Mouse (Mus musculus) urinary bladder, adult 2 months (tissue): ENCODE results near the gene Elp1. TPM values are rescaled to one million over a fixed set of nuclear protein-coding genes. Genes with fewer than 3 reads are reported as not detected.

ENCODE experiments used
- DNase-seq: peaks from one replicate; pipeline ENCODE4 v3.0.0; 2022; ENCODE audit warnings: low spot score
- polyA plus RNA-seq: library from polyadenylated mRNA; depleted of rRNA; stranded (reverse); fragments of >200 nt; gene quantifications from 2 replicates; pipeline ENCODE4 v1.2.3, GENCODE M21; 2012

Elp1 gene
- polyA plus RNA-seq, 1 experiment, result 23.4 TPM

DNA sequence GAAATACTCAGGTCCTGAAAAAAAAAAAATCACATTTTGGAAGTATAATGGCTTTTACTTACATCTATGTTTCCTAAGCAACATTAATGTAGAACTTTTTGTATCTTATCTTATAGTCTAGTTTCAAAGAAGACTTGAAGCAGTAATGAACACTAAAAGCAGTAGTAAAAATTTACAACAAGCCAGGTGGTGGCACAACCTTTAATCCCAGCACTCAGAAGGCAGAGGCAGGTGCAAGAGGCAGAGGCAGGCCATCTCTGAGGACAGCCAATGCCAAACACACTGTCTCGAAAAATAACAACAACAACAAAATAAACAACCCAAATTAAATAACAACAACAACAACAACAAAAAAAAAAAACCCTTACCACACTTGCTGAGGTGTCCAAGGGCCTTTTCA, 31.1 kb downstream of the Elp1 start:
- no peak for DNase-seq

GRCm38 (mm10) chr4:56768913-56769312, 33.2 kb downstream of the Elp1 start:
- no peak for DNase-seq

DNA sequence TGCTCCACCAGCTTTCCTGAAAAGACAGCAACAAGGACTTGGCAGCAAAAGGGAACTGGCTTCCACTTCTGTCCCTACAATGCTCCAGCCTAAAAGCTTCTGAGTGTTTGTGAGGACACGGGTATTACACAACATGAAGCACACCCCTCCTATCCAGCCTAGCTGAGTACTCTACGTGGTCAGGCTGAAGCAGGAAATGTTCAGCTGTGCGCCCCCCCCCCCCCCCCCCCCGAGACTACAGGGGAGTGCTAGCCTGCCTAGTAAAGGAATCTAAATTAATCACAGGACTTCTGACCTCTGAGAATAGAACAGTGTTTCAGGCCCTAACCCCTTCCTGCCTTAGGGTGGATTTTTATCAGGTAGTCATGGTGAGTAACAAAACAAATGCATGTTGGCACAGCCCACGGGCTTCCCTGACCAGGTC, 34.3 kb downstream of the Elp1 start:
- DNase-seq, result no peak

- DNase-seq, result no peak
These were observed 44.4 kb downstream of the Elp1 start for GRCm38 (mm10) chr4:56757693-56758092.

- no peak for DNase-seq
These were observed 45.0 kb downstream of the Elp1 start for GRCm38 (mm10) chr4:56756966-56757600.

GRCm38 (mm10) chr4:56756021-56756420, 46.1 kb downstream of the Elp1 start:
- no peak for DNase-seq

DNA sequence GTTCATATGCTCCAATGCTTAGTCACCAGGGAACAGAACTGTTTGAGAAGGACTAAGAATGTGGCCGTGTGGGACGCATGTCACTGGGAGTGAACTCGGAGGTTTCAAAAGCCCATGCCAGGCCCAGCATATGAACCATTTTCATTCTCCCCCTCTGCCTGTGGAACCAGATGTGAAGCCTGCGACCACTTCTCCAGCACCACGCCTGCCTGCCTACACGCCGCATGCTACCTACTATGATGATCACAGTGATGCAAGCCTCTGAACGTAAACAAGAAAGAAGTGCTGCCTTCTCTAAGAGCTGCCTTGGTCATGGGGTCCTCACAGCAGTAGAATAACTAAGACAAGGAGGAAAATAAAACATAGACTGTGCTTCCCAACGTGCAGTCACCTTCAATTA, 54.7 kb downstream of the Elp1 start:
- no peak for DNase-seq

DNA sequence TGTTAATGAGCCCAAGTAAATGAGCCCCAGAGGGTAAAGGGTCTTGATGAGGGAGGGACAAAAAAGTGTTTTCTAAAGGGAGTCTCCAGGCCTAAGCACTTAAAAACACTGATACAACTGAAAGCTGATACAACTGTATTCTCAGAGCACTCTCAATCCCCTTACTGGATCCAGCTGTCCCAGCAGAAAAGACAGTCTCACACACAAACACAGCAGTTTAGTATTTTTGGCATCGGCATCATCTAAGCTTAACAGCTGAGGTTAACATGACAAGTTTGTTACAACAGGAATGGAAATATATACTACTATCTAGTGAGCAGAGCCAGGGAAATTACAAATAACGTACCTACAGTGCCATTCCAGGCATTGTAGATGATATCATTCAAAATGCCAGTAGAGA, 55.8 kb downstream of the Elp1 start:
- no peak for DNase-seq

DNA sequence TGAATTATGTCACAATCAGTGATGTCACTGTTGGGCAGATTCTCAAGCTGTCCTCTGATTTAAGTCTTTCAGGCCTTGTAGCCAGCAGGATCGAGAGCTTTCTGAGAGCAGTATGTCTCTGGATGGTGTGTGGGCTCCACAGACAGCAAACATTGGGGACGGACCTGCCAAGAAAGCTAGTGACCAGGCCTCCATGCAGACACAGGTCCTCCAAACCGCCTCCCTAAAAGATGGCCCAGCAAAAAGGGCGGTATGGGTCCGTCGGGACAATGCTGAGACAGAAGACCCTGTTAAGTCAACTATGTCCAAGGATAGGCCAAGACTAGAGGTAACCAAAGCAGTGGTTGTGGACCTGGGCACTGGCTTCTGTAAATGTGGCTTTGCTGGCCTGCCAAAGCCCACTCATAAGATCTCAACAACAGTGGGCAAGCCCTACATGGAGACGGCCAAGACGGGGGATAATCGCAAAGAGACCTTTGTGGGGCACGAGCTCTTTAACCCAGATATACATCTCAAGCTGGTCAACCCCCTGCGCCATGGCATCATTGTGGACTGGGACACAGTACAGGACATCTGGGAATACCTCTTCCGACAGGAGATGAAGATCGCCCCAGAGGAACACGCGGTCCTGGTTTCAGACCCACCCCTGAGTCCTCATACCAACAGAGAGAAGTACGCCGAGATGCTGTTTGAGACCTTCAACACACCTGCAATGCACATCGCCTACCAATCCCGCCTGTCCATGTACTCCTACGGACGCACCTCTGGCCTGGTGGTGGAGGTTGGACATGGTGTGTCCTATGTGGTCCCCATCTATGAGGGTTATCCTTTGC, 58.6 kb downstream of the Elp1 start, which contains the start of gene Actl7a:
Actl7a (plus strand) TSS at position 51 of the 833 bp plus-strand sequence.
- DNase-seq, result no peak

- no peak for DNase-seq
These were observed 59.4 kb downstream of the Elp1 start for GRCm38 (mm10) chr4:56742698-56743097.

DNA sequence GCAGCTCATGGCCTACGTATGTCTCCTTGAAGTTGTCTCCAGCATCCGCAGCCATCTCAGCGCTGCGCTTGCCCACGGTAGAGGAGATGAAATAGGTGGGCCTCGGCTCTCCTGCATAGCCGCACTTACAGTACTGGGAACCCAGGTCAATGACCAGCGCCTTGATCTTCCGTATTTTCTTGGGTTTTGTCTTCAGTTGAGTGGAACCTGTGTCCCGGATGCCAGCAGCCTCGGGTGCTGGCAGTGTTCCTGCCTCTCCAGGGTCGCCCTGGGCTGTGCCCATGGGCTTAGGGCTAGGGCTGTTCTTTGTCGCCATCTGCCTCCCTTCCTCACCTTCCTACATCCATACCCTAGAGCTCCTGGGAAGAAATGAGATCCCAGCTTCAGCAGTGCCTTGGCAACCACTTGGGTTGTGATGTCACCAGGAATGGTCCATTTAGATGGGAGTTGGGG, 61.1 kb downstream of the Elp1 start, which contains the start of gene Actl7b:
Actl7b (minus strand) TSS at position 403 of the 453 bp plus-strand sequence.
- DNase-seq, result no peak

GRCm38 (mm10) chr4:56740611-56741010, 61.5 kb downstream of the Elp1 start:
- DNase-seq, result no peak

GRCm38 (mm10) chr4:56740020-56740485, 62.1 kb downstream of the Elp1 start, which contains the start of gene Gm26657:
Gene Gm26657, plus strand, starts transcription at chr4:56740070.
- no peak for DNase-seq

- no peak for DNase-seq
These were observed 76.3 kb downstream of the Elp1 start for GRCm38 (mm10) chr4:56725839-56726238.

DNA sequence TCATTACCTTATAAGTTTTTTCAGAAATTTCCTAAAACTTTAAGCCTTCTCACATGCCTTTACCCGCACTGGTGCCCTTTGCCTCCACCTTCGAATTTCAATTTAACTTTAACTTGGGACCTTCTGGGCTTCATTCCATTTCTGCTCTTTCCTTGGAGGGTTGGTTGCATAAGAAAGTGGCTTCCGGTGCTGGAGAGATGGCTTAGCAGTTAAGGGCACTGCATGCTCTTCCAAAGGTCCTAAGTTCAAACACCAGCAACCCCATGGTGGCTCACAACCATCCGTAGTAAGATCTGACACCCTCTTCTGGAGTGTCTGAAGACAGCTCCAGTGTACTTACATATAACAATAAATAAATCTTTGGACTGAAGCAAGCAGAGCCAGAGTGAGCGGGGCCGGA, 78.9 kb downstream of the Elp1 start:
- no peak for DNase-seq

GRCm38 (mm10) chr4:56722346-56722745, 79.8 kb downstream of the Elp1 start:
- DNase-seq, result no peak

DNA sequence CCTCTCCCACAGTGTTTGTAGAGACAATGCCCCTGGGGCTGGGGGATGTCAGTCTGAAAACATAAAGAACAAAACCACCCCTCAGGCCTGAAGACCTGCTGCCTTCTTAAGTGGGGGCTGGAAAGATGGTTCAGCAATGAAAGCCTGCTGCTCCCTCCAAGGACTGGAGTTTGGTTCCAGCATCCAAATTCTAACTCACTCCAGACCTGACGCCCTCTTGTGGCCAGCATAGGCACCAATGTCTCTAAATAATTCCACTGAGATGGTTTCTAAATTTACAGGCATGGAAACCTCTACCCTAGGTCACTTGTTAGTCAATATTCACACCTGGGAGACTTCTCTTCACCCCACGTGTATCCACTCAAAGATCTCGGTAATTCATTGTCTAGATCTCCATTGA, 80.7 kb downstream of the Elp1 start:
- DNase-seq, result no peak

- no peak for DNase-seq
These were observed 81.7 kb downstream of the Elp1 start for GRCm38 (mm10) chr4:56720403-56720802.

GRCm38 (mm10) chr4:56719456-56719855, 82.7 kb downstream of the Elp1 start:
- DNase-seq, result no peak

- DNase-seq, result no peak
These were observed 83.3 kb downstream of the Elp1 start for GRCm38 (mm10) chr4:56718573-56719442.

- no peak for DNase-seq
These were observed 84.2 kb downstream of the Elp1 start for GRCm38 (mm10) chr4:56717932-56718331.

GRCm38 (mm10) chr4:56716801-56717200, 85.3 kb downstream of the Elp1 start:
- no peak for DNase-seq
